Mouse (Mus musculus) splenic B cell, adult 2 months (primary cell): ENCODE measurements around the gene Hmcn1.

Experiments
- DNase-seq: peaks from one replicate; pipeline ENCODE4 v3.0.0-alpha.2; 2011; ENCODE audit warnings: low read depth, low spot score
- H3K27me3 ChIP-seq: 2 replicates; pipeline ENCODE4 v1.6.1; 2012; ENCODE audit warnings: mild to moderate bottlenecking, low read length, moderate library complexity, mixed read lengths; ENCODE audit not compliant: control insufficient read depth, poor library complexity, insufficient read depth, severe bottlenecking
- H3K36me3 ChIP-seq: 2 replicates; pipeline ENCODE4 v1.6.1; 2012; ENCODE audit warnings: mild to moderate bottlenecking, low read length, moderate library complexity, mixed read lengths; ENCODE audit not compliant: control insufficient read depth, poor library complexity, insufficient read depth, severe bottlenecking

Gene Hmcn1

DNA sequence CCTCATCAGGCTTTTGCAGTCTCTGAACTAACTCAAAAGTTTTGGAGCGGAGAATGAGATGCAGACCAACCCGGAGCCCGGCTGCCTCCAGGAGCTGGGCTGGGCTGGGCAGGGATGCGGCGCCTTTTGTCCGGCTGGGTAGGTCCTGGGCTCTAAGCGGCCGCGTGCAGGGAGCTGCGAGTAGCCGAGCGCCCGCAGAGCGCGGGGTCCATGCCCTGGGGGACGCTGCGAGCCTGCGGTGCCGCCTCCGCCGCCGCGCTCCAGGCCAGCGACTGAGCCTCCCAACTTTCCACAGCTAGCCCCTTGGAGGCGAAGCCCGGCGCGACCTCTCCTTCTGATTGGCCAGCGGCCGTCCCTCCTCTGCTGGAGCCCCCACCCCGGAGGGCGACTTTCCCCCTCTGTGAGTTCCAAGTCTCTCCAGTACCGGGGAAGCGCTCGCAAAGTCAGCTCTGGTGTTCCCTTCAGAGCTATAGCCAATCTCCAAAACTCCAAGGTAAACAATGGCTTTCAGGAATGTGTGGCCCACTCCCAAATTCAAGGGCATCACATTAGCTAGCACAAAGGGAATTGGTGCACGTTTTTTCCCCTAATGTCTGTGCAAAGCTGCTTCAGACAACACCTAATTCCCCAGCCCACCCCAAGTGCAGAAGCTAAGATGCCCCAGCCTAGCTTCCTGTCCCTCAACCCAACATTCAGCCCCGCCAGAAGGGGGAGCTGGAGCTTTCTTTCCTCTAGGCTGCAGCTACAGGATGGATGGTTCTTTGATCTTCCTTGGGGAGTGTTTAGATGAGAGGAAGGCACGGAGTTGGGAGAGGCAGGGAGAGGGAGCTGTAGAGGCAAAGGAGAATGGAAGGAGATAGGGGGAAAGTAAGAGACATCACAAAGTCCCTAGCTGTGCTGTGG, at the start of gene Hmcn1:
TSS of gene Hmcn1 (minus strand) at position 274 of the 903 bp plus-strand sequence.
- Histone ChIP-seq H3K27me3 (no peaks in the 10 kb centered on the region), H3K36me3 (no peaks in the 10 kb centered on the region)
- peak; percentile 42 for DNase-seq

DNA sequence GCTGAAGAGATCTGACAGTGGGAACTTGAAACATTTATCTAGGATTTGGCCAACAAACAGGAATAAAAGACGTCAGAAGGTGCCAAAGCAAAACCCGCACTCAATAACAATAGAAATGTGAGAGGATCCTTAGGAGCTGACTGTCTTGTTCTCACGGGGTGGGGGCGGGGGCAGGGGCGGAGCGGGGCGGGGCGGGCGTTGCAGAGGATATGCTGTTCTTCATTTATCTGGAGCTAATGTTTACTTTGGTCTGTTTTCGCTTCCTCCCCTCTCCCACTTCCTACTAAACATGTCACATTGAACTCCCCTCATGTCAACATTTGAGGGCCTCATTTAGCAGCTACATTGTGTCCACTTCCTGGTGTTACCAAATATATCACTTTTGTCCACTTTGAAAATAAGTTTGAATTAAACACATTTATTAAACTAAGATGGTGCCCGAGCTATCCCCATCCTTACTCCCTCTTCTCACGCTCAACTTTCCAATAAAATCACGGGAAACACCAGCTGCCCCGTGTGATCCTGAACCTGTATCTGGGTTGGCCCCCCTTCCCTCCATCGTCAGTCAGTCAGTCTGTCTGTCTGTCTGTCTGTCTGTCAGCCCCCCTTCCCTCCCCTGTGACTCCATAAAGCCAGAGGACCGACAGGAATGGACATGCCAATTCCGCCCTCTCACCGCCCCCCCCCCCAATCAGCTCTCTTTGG, 47.9 kb upstream of the Hmcn1 start:
- no peak for DNase-seq
- no peaks in the 10 kb centered on the region for H3K27me3 ChIP-seq
- H3K36me3 ChIP-seq = no peaks in the 10 kb centered on the region

DNA sequence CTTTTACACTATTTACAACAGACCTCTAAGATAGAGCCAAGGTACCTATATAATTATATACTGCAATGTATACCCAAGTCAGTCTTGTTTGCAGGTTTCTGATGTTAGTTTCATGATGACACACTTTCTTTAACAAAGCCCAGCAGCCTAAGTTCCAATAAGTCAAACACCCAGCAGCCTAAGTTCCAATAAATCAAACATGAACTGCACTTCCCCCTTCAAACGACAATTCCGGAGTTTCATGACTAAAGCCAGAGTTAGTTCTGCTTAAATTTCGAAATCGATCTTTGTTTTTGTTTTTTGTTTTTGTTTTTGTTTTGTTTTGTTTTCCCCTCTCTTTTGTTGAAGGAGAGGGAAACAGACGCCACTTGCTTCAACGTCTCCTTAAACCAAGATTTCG, 47.1 kb upstream of the Hmcn1 start:
- Histone ChIP-seq H3K36me3 (no peaks in the 10 kb centered on the region), H3K27me3 (no peaks in the 10 kb centered on the region)
- no peak for DNase-seq

DNA sequence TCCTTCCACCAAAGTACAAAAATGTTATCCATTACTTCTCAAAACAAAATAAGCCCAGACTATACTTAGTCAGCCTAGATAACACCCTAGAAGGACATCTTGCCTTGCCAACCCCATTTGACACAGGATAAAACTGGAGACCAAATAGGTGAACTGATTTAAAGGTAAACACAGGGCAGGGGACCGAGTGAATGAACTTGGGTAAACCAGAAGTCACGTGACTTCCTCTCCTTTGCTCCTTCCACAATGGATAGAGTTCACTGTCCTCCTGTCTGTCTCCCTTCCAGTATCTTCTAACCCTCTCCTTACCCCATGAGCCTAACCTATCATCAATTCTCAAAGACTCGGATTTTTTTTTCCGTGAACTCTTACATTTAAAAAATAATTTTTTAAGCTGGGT, 46.0 kb upstream of the Hmcn1 start:
- no peak for DNase-seq
- Histone ChIP-seq H3K36me3 (no peaks in the 10 kb centered on the region), H3K27me3 (no peaks in the 10 kb centered on the region)

DNA sequence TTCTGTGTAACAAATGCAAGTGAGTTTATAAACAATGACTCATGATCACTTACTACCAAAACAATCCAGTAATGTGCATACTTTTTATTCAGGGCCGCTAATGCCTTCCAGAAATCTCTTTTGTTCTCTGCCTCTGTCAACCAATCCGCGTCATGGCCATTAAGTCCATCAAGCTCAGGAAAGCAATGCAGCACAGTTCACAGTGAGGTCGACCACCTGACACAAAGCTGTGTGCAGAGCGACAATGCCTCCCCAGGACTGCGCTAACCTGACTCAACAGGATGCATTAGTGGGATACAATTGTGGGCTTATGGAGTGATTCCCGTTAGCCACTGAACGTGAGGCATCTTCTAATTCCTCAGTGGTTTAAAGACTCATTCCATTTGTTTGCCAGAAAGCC, 45.3 kb upstream of the Hmcn1 start:
- H3K27me3 ChIP-seq = no peaks in the 10 kb centered on the region
- no peaks in the 10 kb centered on the region for H3K36me3 ChIP-seq
- no peak for DNase-seq

DNA sequence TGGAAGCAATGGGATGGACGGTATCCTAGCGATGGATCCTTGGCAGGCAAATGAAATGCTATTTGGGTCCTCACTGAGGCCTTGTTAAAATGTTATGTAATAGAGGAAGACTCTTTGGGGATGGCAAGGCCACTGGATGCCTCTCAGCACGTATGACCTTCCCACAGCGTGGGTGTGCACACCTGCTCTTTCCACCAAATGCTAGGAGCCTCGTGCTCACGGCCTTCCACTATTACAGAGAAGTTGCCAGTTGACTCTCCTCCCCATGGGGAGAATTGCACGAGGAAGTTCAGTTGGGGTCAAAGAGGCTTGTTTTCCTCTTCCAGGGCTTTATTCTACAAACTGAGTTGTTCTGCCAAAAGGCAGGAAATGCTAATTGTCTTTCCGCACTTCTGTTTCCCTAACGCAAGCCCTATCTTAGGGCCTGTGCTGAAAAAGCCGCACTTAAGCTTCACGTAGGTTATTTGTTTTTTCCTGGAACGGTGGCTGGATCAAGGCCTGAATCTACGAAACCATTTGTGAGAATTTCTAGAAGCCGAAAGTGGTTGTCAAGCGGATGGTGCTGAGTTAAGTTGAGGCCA, 43.3 kb upstream of the Hmcn1 start:
- H3K27me3 ChIP-seq = no peaks in the 10 kb centered on the region; the same call in 1 of the 2 replicates
- no peak for DNase-seq
- no peaks in the 10 kb centered on the region for H3K36me3 ChIP-seq

DNA sequence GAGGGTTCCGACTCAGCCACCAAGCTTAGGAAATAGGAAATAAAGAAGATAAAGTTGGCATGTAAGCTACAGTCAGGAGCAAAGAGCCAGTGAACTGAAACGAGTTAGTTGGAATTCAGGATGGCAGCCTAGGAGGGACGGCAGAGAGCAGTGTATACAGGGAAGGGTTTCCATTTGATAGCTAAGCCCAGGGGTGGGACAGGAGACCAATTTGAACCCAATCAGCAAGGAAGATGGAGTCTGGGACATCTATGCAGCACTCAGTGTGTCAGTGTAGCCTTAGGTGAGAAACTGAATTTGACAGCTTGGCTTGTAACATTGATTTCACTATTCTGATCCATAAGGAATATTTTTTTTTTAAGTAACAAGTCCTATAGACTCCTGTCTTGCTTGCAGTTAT, 42.5 kb upstream of the Hmcn1 start:
- H3K36me3 ChIP-seq = no peaks in the 10 kb centered on the region
- no peaks in the 10 kb centered on the region; the same call in 1 of the 2 replicates for H3K27me3 ChIP-seq
- DNase-seq = no peak

DNA sequence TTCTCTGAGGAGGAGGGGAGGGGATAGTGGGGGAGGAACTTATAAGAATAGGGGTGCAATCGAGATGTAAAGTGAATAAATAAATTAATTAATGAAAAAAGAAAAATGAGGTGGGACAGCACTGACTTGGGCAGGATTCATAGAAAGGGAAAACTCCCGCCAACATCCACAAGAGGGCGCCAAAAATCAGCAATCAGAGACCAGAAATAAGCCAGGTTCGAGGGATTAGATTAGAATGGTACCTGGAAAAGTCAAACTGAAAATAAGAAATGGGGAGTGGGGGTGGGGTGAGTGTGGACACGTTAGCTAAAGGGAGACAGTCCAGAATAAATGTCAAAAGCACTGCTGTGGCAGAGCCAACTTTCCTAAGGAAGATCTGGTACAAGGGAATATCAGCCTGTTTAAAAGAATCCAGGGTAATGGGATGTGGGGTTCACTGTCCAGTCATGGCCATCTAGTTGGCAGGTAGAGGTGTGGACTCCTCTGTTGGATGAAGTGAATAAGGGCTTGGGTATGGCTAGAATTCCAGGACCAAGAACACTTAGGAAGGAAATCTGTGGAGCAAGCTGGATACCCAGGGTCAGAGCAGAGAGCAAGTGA, 41.9 kb upstream of the Hmcn1 start:
- Histone ChIP-seq H3K27me3 (no peaks in the 10 kb centered on the region; the same call in 1 of the 2 replicates), H3K36me3 (no peaks in the 10 kb centered on the region)
- peak; percentile 75 for DNase-seq

DNA sequence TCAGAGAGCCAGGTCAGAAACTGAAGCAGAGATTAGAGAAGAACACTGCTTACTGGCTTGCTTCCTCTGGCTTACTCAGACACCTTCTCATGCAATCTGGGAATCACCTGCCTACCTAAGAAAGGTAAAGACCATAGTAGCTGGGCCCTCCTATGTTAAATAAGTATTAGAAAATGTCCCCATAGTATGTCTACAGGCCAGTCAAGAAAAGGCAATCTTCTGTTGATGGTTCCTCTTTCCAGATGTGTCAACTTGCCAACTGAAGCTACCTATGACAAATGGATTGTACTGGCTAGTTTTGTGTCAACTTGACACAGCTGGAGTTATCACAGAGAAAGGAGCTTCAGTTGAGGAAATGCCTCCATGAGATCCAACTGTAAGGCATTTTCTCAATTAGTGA, 40.1 kb upstream of the Hmcn1 start:
- Histone ChIP-seq H3K27me3 (no peaks in the 10 kb centered on the region; the same call in 1 of the 2 replicates), H3K36me3 (no peaks in the 10 kb centered on the region)

DNA sequence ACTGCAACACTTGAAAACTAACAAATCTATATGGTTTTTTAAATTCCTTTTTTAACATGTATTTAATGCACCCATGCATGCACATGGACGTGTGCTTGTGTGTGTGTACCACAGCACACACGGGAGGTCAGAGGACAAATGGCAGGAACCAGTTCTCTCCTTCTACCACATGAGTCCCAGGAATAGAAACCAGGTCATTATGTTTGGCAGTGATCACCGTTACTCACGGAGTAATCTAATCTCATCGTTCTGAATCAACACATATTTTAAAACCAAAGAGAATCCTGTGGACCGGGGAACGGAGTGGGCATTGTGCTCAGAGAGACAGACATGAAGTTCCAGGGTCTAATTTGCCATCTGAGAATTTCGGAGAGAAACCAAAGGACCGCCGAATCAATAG, 38.3 kb upstream of the Hmcn1 start:
- Histone ChIP-seq H3K27me3 (no peaks in the 10 kb centered on the region; the same call in 1 of the 2 replicates), H3K36me3 (no peaks in the 10 kb centered on the region)
- DNase-seq = no peak

More for the DNA sequence above, 40.1 kb upstream of the Hmcn1 start:
- no peak for DNase-seq

DNA sequence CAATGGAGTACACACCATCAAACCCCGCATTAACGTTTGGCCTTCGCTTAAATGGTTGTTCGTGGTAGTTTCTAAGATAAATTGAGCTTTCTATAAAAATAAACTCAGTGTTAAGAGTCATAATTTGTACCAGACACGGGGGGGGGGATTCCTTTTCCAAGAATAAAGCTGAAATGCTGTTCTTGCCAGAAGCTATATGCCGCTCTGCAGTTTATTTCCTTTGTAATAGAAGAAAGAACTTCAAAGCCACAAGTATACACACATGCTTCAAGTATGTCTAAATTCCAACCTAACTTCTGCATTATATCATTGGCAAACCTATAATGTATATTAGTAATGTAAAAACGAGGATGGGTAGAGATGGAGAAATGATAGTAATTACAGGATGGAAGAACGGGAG, 37.9 kb upstream of the Hmcn1 start:
- no peak for DNase-seq

DNA sequence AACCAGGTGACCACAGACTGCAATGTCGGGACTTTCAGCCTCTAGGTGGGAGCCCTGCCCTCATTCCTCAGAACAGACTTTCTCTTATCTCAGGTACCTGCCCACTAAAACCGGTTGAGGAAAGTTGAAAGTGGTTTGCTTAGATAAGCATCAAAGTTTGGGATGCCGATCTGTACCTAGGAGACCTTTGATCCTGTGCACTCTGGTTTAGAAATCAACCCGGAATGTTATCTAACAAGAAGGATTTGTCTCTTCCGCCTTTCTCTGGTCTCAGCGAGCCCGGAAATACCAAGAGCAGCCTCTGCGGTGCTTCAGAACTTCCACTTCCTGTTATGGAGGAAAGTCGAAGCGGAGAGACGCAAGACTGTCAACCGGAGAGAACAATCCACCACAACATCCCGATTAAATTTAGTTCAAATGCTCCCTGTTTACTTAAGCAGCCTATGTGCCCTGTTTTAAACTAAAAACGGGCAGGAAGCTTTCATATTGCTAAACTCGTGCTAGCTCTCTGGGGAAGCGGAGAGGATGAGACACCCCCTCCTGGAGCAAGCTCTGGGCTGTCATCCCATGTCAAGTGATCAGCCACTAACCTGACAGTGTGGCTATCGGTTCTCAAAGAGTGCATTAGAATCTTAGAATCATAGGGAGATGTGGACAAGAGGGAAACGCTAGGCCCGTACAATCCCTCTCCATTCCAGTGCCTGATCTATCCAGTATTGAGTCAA, 32.0 kb upstream of the Hmcn1 start:
- H3K36me3 ChIP-seq = no peaks in the 10 kb centered on the region
- DNase-seq = peak; percentile 64
- no peaks in the 10 kb centered on the region for H3K27me3 ChIP-seq

More for the DNA sequence above, 37.9 kb upstream of the Hmcn1 start:
- H3K27me3 ChIP-seq = no peaks in the 10 kb centered on the region; the same call in 1 of the 2 replicates
- H3K36me3 ChIP-seq = no peaks in the 10 kb centered on the region

DNA sequence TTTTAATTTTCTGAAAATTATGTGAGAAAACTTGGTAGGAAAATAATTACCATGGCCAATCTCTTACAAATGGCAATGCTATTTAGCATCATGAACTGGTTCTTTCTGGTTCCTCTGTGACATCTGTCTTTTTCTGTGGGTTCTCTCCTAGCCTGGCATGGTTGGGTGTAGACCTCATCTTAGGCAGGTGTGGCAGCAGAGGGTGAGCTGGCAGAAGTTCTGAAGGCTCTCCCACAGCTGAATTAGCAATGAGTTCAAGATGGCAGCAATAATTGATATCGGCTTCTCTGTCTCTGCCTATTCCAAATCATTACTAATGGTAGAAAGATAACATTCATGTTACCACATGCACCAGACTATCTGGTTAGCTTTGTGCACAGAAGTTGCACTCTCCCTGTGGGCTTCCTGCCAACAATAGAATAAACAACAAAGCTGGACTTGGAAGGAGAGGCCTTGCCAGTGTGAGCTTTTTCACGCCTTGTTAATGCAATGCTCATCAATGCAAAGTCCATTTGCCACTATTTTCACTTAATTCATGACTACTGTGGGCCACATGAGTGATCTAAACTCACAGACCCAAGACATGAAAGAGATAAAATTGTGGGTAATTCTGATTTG, 26.1 kb upstream of the Hmcn1 start:
- H3K36me3 ChIP-seq = no peaks in the 10 kb centered on the region
- DNase-seq = no peak
- no peaks in the 10 kb centered on the region for H3K27me3 ChIP-seq

DNA sequence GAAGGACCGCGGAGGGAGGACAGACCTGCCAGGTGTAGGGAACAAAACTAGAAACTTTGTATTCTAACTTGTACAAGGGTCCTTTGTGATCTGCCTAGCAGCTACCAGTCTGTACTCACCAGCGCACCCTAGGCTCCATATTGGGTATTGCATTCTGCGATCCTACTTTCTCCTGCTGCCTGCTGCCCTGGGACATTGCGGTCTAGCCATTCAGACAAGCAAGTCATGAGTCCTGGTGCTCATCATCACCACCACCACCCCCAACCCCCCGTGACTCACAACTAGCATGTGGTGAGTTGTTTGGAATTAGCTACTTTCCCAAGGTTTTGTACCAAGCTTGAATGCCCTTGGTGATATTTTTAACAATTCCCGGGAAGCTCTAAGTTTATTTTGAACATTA, 17.8 kb upstream of the Hmcn1 start:
- DNase-seq = peak; percentile 79
- Histone ChIP-seq H3K27me3 (no peaks in the 10 kb centered on the region), H3K36me3 (no peaks in the 10 kb centered on the region)
